Mouse (Mus musculus): ENCODE data around the gene Shc3. TPM values are rescaled to one million over a fixed set of nuclear protein-coding genes. Genes with fewer than 3 reads are reported as not detected.
A peak's percentile ranks its signal among the peaks of the same experiment; 100 is the strongest.

Shc3 gene
- total and polyA plus RNA-seq, 2 experiments from 2014 or later = 9.1 to 111 TPM

DNA sequence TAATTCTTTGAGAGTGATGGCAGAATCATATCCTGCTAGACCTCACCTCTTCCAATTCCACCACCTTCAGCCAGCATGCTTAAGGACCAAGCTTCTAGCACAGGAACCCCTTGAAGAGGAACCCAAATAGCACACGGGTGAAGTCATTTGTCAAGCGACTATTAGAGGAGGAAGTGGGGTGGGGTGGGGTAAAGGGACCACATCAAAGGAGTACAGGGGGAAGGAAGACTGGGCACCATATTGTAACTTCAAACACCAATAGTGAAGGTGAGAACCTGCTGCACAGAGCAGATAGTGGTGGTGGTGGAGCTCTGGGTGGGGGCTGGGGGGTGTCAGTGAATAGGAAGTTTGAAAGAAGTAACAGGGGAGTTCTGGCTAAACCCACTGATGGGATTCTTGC, 28.8 kb upstream of the Shc3 start:
- Histone ChIP-seq H3K4me1 (ENCODE audit: insufficient read depth, low read length) (peaks cover 3% of the 10 kb centered on the region; the same call in 1 of the 2 replicates), H3K27ac (no peak overlapping the region), H3K9ac (replicated peaks; ENCODE audit: low read length) (no peak overlapping the region), H3K4me3 (ENCODE audit: low read length) (no peak overlapping the region), H3K9me3 (ENCODE audit: low read length) (no peaks in the 10 kb centered on the region), H3K27me3 (ENCODE audit: insufficient read depth, low read length) (no peaks in the 10 kb centered on the region), H3K36me3 (ENCODE audit: insufficient read depth, low read length) (no peaks in the 10 kb centered on the region), H3K4me2 (ENCODE audit: low read depth, low read length) (no peak overlapping the region)
- TF ChIP-seq CTCF (IDR thresholded peaks at IDR 0.05; ENCODE audit: low read depth) = no peak
- ATAC-seq (no peak), DNase-seq (ENCODE audit: low spot score) (no peak)
- 89% methylated on average over 2 of the region's 2 CpGs for WGBS

DNA sequence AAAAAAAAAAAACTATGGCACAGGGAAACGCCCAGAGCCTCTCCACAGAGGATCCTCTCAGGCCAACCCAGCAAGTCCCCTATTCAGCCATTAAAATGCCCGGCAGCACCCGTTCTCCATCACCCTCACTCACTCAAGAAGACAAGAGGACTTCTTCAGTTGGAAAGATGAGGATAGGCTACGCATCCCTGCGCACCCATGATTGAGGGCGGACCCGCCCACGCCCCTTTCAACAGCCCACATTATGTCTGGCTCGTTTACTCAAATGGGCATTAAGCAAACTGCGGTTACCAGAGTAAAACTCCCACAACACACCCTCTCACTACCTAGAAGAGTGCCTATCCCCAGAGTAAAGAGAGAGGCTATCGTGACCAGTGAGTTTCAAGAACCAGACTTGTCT, 26.2 kb upstream of the Shc3 start:
- no peak for DNase-seq (ENCODE audit: low spot score)
- ATAC-seq = peak; percentile 39
- Histone ChIP-seq H3K27ac (no peak overlapping the region), H3K4me2 (ENCODE audit: low read depth, low read length) (peak overlapping the region; percentile 98), H3K27me3 (ENCODE audit: insufficient read depth, low read length) (no peaks in the 10 kb centered on the region), H3K4me3 (ENCODE audit: low read length) (peak overlapping the region; percentile 49), H3K36me3 (ENCODE audit: insufficient read depth, low read length) (no peaks in the 10 kb centered on the region), H3K4me1 (ENCODE audit: insufficient read depth, low read length) (peaks cover 3% of the 10 kb centered on the region; the same call in 1 of the 2 replicates), H3K9me3 (ENCODE audit: low read length) (no peaks in the 10 kb centered on the region), H3K9ac (replicated peaks; ENCODE audit: low read length) (no peak overlapping the region)
- no peak for TF ChIP-seq CTCF (IDR thresholded peaks at IDR 0.05; ENCODE audit: low read depth)
- 24% methylated on average over 11 of the region's 11 CpGs for WGBS

DNA sequence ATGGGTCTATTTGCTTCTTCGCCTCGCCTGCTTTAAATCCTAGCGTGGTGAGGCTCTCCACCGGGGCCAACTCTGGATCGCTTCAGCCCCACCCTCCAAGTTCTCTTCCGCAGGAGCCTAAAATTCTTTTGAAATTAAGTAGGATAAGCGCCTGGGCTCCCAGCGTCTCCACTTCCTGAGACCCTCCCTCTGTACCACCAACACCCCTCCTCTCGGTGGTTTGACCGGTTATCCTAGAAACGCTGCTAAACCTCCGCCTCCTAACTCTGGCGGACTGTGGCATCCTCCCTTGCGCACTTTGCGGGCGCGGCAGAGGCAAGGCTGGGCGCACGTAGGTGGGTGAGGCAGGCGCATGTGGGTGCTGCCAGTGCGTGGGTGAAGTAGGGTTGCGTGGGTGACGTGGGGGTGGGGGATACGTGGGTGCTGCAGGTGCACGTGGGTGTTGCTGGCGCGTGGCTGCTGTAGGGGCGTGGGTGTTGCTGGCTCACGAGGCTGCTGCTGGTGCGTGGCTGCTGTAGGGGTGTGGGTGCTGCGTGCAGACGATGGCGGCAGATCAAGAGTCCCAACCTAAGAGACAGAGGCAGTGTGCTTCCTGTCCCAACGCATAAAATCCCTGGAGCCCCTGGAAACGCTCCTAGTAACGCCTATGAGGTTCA, 25.6 kb upstream of the Shc3 start:
- Histone ChIP-seq H3K27ac (no peak overlapping the region), H3K27me3 (ENCODE audit: insufficient read depth, low read length) (no peaks in the 10 kb centered on the region), H3K9ac (replicated peaks; ENCODE audit: low read length) (peak overlapping the region; percentile 40; the same call in 1 of the 2 replicates), H3K9me3 (ENCODE audit: low read length) (no peaks in the 10 kb centered on the region), H3K4me1 (ENCODE audit: insufficient read depth, low read length) (peaks cover 3% of the 10 kb centered on the region; the same call in 1 of the 2 replicates), H3K36me3 (ENCODE audit: insufficient read depth, low read length) (no peaks in the 10 kb centered on the region), H3K4me3 (ENCODE audit: low read length) (peak overlapping the region; percentile 49), H3K4me2 (ENCODE audit: low read depth, low read length) (peak overlapping the region; percentile 98)
- no peak for TF ChIP-seq CTCF (IDR thresholded peaks at IDR 0.05; ENCODE audit: low read depth)
- WGBS = under 1% methylated on average over 36 of the region's 36 CpGs
- DNase-seq (ENCODE audit: low spot score) (peak; percentile 41), ATAC-seq (peak; percentile 87)

DNA sequence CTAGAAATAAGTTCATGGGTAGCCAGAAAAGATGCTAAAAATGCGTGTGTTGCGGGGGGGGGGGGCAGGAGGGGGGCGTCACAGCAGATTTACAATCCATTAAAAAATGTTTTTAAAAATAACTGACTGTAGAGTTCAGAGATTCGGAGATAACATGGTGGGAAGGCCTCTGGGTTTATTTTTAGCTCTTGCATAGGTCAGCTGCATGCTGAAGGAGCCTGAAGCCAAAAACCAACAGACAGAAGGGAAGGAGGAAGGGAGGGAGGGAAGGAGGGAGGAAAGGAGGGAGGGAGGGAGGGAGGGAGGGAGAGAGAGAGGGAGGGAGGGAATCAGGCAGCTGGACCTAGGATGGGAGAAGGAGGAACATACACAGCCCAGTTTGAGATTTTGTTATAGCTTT, 18.8 kb upstream of the Shc3 start:
- no peak overlapping the region for H3K27ac ChIP-seq
- TF ChIP-seq CTCF (IDR thresholded peaks at IDR 0.05; ENCODE audit: low read depth) = no peak
- H3K9ac ChIP-seq (replicated peaks; ENCODE audit: low read length) = no peak overlapping the region
- no peaks in the 10 kb centered on the region for H3K27me3 ChIP-seq (ENCODE audit: insufficient read depth, low read length)
- ATAC-seq (no peak), DNase-seq (ENCODE audit: low spot score) (no peak)
- no peak overlapping the region for H3K4me3 ChIP-seq (ENCODE audit: low read length)
- H3K4me2 ChIP-seq (ENCODE audit: low read depth, low read length) = no peak overlapping the region
- H3K36me3 ChIP-seq (ENCODE audit: insufficient read depth, low read length) = no peaks in the 10 kb centered on the region
- no peaks in the 10 kb centered on the region for H3K4me1 ChIP-seq (ENCODE audit: insufficient read depth, low read length)
- 58% methylated on average over 4 of the region's 4 CpGs for WGBS
- H3K9me3 ChIP-seq (ENCODE audit: low read length) = no peaks in the 10 kb centered on the region

DNA sequence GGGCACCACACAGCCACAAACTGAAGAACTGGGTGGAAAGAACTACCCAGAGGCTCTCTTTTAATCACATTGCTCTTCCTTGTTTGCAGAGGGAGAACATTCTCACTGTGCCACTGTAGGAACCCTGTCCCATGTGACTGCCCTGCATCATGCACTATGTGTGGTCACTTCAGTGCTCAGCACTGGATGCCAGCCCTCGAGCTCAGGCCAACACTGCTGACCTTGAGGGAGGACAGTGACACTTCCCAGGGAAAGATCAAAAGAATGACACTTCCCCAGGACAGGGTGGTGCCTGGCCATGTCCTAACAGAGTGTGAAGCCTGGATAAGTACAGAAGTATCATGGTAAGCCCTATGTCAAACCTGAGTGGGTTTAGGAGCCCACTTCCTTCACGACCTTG, 13.0 kb upstream of the Shc3 start:
- Histone ChIP-seq H3K4me2 (ENCODE audit: low read depth, low read length) (no peak overlapping the region), H3K27me3 (ENCODE audit: insufficient read depth, low read length) (no peaks in the 10 kb centered on the region), H3K4me3 (ENCODE audit: low read length) (no peak overlapping the region), H3K36me3 (ENCODE audit: insufficient read depth, low read length) (no peaks in the 10 kb centered on the region), H3K27ac (no peak overlapping the region), H3K9ac (replicated peaks; ENCODE audit: low read length) (no peak overlapping the region), H3K4me1 (ENCODE audit: insufficient read depth, low read length) (0 out of 2 replicates have a peak, but pooled peaks cover 6% of the 10 kb centered on the region), H3K9me3 (ENCODE audit: low read length) (no peaks in the 10 kb centered on the region)
- ATAC-seq (no peak), DNase-seq (ENCODE audit: low spot score) (no peak)
- WGBS = 54% methylated on average over 2 of the region's 2 CpGs
- TF ChIP-seq CTCF (IDR thresholded peaks at IDR 0.05; ENCODE audit: low read depth) = no peak

DNA sequence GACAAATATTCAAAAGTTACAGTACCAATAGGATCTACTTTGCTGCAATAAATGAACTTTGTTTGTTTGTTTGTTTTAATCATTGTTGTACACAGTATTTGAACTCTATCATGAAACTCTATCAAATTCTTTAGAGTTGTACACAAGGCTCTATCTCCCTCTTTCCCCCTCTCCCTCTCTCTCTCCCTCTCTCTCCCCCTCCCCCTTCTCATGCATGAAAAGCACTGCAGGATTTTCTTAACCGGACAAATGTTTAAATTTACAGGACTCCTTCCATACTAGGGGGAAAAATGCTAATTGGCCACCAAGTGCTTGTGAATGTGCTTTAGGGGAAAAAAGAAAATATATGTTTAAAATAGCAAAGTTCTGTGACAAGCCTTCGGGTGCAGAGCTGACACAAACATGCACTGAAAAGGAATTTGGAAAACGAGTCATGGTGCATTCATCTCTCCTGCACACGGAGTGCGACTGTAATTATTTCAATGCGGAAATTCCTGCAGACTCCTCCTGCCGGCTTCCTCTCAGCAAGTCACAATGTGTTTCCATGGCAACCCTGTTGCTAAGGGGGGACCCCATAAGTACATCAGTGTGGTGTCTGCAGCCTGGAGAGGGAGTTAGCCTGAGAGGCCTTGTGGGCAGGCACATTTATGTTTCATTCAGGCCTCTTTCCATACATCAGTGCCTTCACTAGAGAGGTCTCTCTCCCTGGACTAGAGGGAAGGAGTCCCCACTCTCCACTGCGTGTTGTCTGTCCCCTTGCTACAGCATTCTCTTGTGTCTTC, 11.2 kb upstream of the Shc3 start:
- H3K9ac ChIP-seq (replicated peaks; ENCODE audit: low read length) = no peak overlapping the region
- H3K4me3 ChIP-seq (ENCODE audit: low read length) = no peak overlapping the region
- peak overlapping the region; percentile 37; the same call in 1 of the 2 replicates for H3K4me2 ChIP-seq (ENCODE audit: low read depth, low read length)

More for the DNA sequence above, 11.2 kb upstream of the Shc3 start:
- Histone ChIP-seq H3K27ac (peak overlapping the region; percentile 71), H3K27me3 (ENCODE audit: insufficient read depth, low read length) (no peaks in the 10 kb centered on the region), H3K9me3 (ENCODE audit: low read length) (no peaks in the 10 kb centered on the region), H3K36me3 (ENCODE audit: insufficient read depth, low read length) (no peaks in the 10 kb centered on the region), H3K4me1 (ENCODE audit: insufficient read depth, low read length) (0 out of 2 replicates have a peak, but pooled peaks cover 6% of the 10 kb centered on the region)
- peak; percentile 22; the same call in 1 of the 2 replicates for TF ChIP-seq CTCF (IDR thresholded peaks at IDR 0.05; ENCODE audit: low read depth)
- under 1% methylated on average over 8 of the region's 8 CpGs for WGBS
- DNase-seq (ENCODE audit: low spot score) = peak; percentile 94
- peak; percentile 95 for ATAC-seq
